Mouse (Mus musculus) mature B cell (primary cell): ENCODE results near the gene Trim61.

ENCODE experiments used
- in situ Hi-C: fragments of 300-500 bp; cut with MboI; formaldehyde crosslinking; loops from 2 replicates; pipeline ENCODE4 v1.14.3; 2019

Trim61 gene

GRCm38 (mm10) chr8:64987731-64988130 lies 30.6 kb downstream of the Trim61 start, which contains the start of gene Trim75:
TSS of gene Trim75 (minus strand) at chr8:64987831.
- in situ Hi-C loops = no loop called here

- in situ Hi-C loops = no loop called here
Observed at GRCm38 (mm10) chr8:64983150-64983897, 35.0 kb downstream of the Trim61 start.
